Mouse (Mus musculus) hindbrain, embryonic 15.5 days (tissue): ENCODE measurements around the gene Cacna1f. TPM values are rescaled to one million over a fixed set of nuclear protein-coding genes. Genes with fewer than 3 reads are reported as not detected.

ENCODE experiments used
- ATAC-seq: fragments of 200-750 bp; cut with Nextera tagmentation; 2 replicates; pipeline ENCODE4 v1.8.0; 2017; ENCODE audit warnings: low read depth, moderate number of reproducible peaks, moderate TSS enrichment; ENCODE audit not compliant: low FRiP score
- H3K27ac ChIP-seq: fragments of 300-500 bp; sonication (generic); replicated peaks from 2 replicates; pipeline ENCODE4 v1.5.1; 2015; ENCODE audit warnings: mild to moderate bottlenecking, inconsistent platforms
- H3K27me3 ChIP-seq: fragments of 300-500 bp; sonication (generic); 2 replicates; pipeline ENCODE4 v1.6.1; 2015; ENCODE audit warnings: control low read depth, inconsistent platforms
- H3K36me3 ChIP-seq: fragments of 300-500 bp; sonication (generic); 2 replicates; pipeline ENCODE4 v1.6.1; 2015; ENCODE audit warnings: control low read depth, inconsistent platforms
- H3K4me1 ChIP-seq: fragments of 300-500 bp; sonication (generic); replicated peaks from 2 replicates; pipeline ENCODE4 v1.6.1; 2015; ENCODE audit warnings: control low read depth, inconsistent platforms
- H3K4me2 ChIP-seq: fragments of 300-500 bp; sonication (generic); 2 replicates; pipeline ENCODE4 v1.6.1; 2015; ENCODE audit warnings: moderate library complexity, mild to moderate bottlenecking, inconsistent platforms
- H3K4me3 ChIP-seq: fragments of 300-500 bp; sonication (generic); 2 replicates; pipeline ENCODE4 v1.5.1; 2015; ENCODE audit warnings: mild to moderate bottlenecking, inconsistent platforms
- H3K9ac ChIP-seq: fragments of 300-500 bp; sonication (generic); 2 replicates; pipeline ENCODE4 v1.6.1; 2015; ENCODE audit warnings: inconsistent platforms
- H3K9me3 ChIP-seq: fragments of 300-500 bp; sonication (generic); 2 replicates; pipeline ENCODE4 v1.6.1; 2016; ENCODE audit warnings: control low read depth, inconsistent platforms
- WGBS: fragments of 180-500 bp; shearing (Covaris S2); methylation state at CpG from one replicate; pipeline ENCODE4 v1.1.7; 2015; 5-methylcytosine and 5-hydroxymethylcytosine counted together
- polyA plus RNA-seq: library from polyadenylated mRNA; unstranded; fragments of >200 nt; fragmentation: Nextera tagmentation; extraction: Ambion mirVana; gene quantifications from 2 replicates; pipeline ENCODE4 v1.2.1, GENCODE M21; 2015

Cacna1f gene
- polyA plus RNA-seq, 1 experiment from 2014 or later: 0.14 TPM

- H3K36me3 ChIP-seq: no peaks in the 10 kb centered on the region
- ATAC-seq: no peak
- no peak overlapping the region for H3K4me2 ChIP-seq
- WGBS: 97% methylated on average over 11 of the region's 11 CpGs
- H3K9me3 ChIP-seq: no peaks in the 10 kb centered on the region
- no peaks in the 10 kb centered on the region for H3K4me1 ChIP-seq
- no peak overlapping the region for H3K9ac ChIP-seq
- H3K27ac ChIP-seq: no peak overlapping the region
- H3K27me3 ChIP-seq: no peaks in the 10 kb centered on the region
- no peak overlapping the region for H3K4me3 ChIP-seq
Measured at GRCm38 (mm10) chrX:7583881-7584280, 23.0 kb upstream of the Cacna1f start.

- Histone ChIP-seq H3K4me3 (no peak overlapping the region), H3K4me1 (no peaks in the 10 kb centered on the region), H3K27ac (no peak overlapping the region), H3K4me2 (no peak overlapping the region), H3K9ac (no peak overlapping the region), H3K9me3 (no peaks in the 10 kb centered on the region), H3K36me3 (no peaks in the 10 kb centered on the region), H3K27me3 (no peaks in the 10 kb centered on the region)
- ATAC-seq: no peak
- WGBS: 87% methylated on average over 4 of the region's 5 CpGs
Measured at GRCm38 (mm10) chrX:7586356-7586755, 20.5 kb upstream of the Cacna1f start.

GRCm38 (mm10) chrX:7595371-7595770, 11.5 kb upstream of the Cacna1f start:
- Histone ChIP-seq H3K27me3 (no peaks in the 10 kb centered on the region), H3K4me3 (no peak overlapping the region), H3K9me3 (no peaks in the 10 kb centered on the region), H3K27ac (no peak overlapping the region), H3K36me3 (no peaks in the 10 kb centered on the region), H3K4me1 (no peaks in the 10 kb centered on the region), H3K9ac (no peak overlapping the region), H3K4me2 (no peak overlapping the region)
- ATAC-seq: no peak
- WGBS: 90% methylated on average over 9 of the region's 9 CpGs

- Histone ChIP-seq H3K36me3 (no peaks in the 10 kb centered on the region), H3K4me2 (peak overlapping the region; percentile 55; the same call in 1 of the 2 replicates), H3K4me1 (peaks cover 9% of the 10 kb centered on the region), H3K27ac (no peak overlapping the region), H3K27me3 (no peaks in the 10 kb centered on the region), H3K4me3 (no peak overlapping the region), H3K9me3 (no peaks in the 10 kb centered on the region), H3K9ac (no peak overlapping the region)
- 86% methylated on average over 7 of the region's 7 CpGs for WGBS
- ATAC-seq: no peak
Measured at GRCm38 (mm10) chrX:7604004-7604403, 2.9 kb upstream of the Cacna1f start.

GRCm38 (mm10) chrX:7604879-7605574, 1.9 kb upstream of the Cacna1f start, which contains the start of gene Ccdc22:
Ccdc22 (minus strand) TSS chrX:7605517.
- ATAC-seq: peak; percentile 92
- no peaks in the 10 kb centered on the region for H3K36me3 ChIP-seq
- H3K4me2 ChIP-seq: peak within 1 kb of the TSS; percentile 55
- H3K4me3 ChIP-seq: peak within 1 kb of the TSS; percentile 53
- no peaks in the 10 kb centered on the region for H3K27me3 ChIP-seq
- H3K9me3 ChIP-seq: no peaks in the 10 kb centered on the region
- 24% methylated on average over 28 of the region's 28 CpGs for WGBS
- peak within 1 kb of the TSS; percentile 78 for H3K27ac ChIP-seq
- peaks cover 12% of the 10 kb centered on the region for H3K4me1 ChIP-seq
- peak within 1 kb of the TSS; percentile 52 for H3K9ac ChIP-seq

GRCm38 (mm10) chrX:7605575-7605941, 1.3 kb upstream of the Cacna1f start:
- Histone ChIP-seq H3K36me3 (no peaks in the 10 kb centered on the region), H3K4me3 (peak overlapping the region; percentile 53; the same call in 1 of the 2 replicates), H3K4me2 (no peak overlapping the region; the same call in 1 of the 2 replicates), H3K4me1 (peaks cover 12% of the 10 kb centered on the region), H3K27ac (no peak overlapping the region), H3K9ac (no peak overlapping the region), H3K27me3 (no peaks in the 10 kb centered on the region), H3K9me3 (no peaks in the 10 kb centered on the region)
- 51% methylated on average over 8 of the region's 8 CpGs for WGBS
- peak; percentile 36; the same call in 1 of the 2 replicates for ATAC-seq

- no peaks in the 10 kb centered on the region for H3K36me3 ChIP-seq
- ATAC-seq: peak; percentile 34; the same call in 1 of the 2 replicates
- no peaks in the 10 kb centered on the region for H3K9me3 ChIP-seq
- H3K27me3 ChIP-seq: no peaks in the 10 kb centered on the region
- 0 out of 2 replicates have a peak, but pooled peaks cover 3% of the 10 kb centered on the region for H3K4me1 ChIP-seq
- H3K9ac ChIP-seq: peak overlapping the region; percentile 59
- H3K4me3 ChIP-seq: peak overlapping the region; percentile 42
- H3K4me2 ChIP-seq: peak overlapping the region; percentile 72
- WGBS: 27% methylated on average over 21 of the region's 21 CpGs
- H3K27ac ChIP-seq: peak overlapping the region; percentile 65
Measured at GRCm38 (mm10) chrX:7610035-7610434, 3.2 kb downstream of the Cacna1f start.

GRCm38 (mm10) chrX:7610536-7611258, 3.8 kb downstream of the Cacna1f start:
- no peaks in the 10 kb centered on the region for H3K27me3 ChIP-seq
- H3K4me1 ChIP-seq: 0 out of 2 replicates have a peak, but pooled peaks cover 3% of the 10 kb centered on the region
- peak overlapping the region; percentile 72 for H3K4me2 ChIP-seq
- peak overlapping the region; percentile 42 for H3K4me3 ChIP-seq
- peak; percentile 79 for ATAC-seq
- H3K9ac ChIP-seq: peak overlapping the region; percentile 59
- no peaks in the 10 kb centered on the region for H3K9me3 ChIP-seq
- 29% methylated on average over 26 of the region's 26 CpGs for WGBS
- peak overlapping the region; percentile 65 for H3K27ac ChIP-seq
- no peaks in the 10 kb centered on the region for H3K36me3 ChIP-seq

GRCm38 (mm10) chrX:7617889-7618551, 11.1 kb downstream of the Cacna1f start:
- H3K4me1 ChIP-seq: no peaks in the 10 kb centered on the region
- 82% methylated on average over 12 of the region's 12 CpGs for WGBS

GRCm38 (mm10) chrX:7632560-7632959, 25.7 kb downstream of the Cacna1f start:
- Histone ChIP-seq H3K4me3 (no peak overlapping the region), H3K4me1 (no peaks in the 10 kb centered on the region), H3K27ac (no peak overlapping the region), H3K27me3 (no peaks in the 10 kb centered on the region), H3K36me3 (no peaks in the 10 kb centered on the region), H3K4me2 (no peak overlapping the region), H3K9ac (no peak overlapping the region), H3K9me3 (no peaks in the 10 kb centered on the region)
- ATAC-seq: no peak
- 87% methylated on average over 6 of the region's 6 CpGs for WGBS

More at GRCm38 (mm10) chrX:7617889-7618551, 11.1 kb downstream of the Cacna1f start:
- no peak overlapping the region for H3K4me3 ChIP-seq
- H3K36me3 ChIP-seq: no peaks in the 10 kb centered on the region
- H3K4me2 ChIP-seq: no peak overlapping the region
- H3K27ac ChIP-seq: no peak overlapping the region
- H3K9ac ChIP-seq: no peak overlapping the region
- no peaks in the 10 kb centered on the region for H3K27me3 ChIP-seq
- no peaks in the 10 kb centered on the region for H3K9me3 ChIP-seq
- ATAC-seq: no peak

- H3K9ac ChIP-seq: no peak overlapping the region
- no peak overlapping the region for H3K27ac ChIP-seq
- no peak overlapping the region for H3K4me3 ChIP-seq
- WGBS: 75% methylated on average over 3 of the region's 3 CpGs
- no peaks in the 10 kb centered on the region for H3K4me1 ChIP-seq
- no peaks in the 10 kb centered on the region for H3K27me3 ChIP-seq
- H3K9me3 ChIP-seq: no peaks in the 10 kb centered on the region
- H3K4me2 ChIP-seq: no peak overlapping the region
- no peaks in the 10 kb centered on the region for H3K36me3 ChIP-seq
- no peak for ATAC-seq
Measured at GRCm38 (mm10) chrX:7635101-7635500, 28.2 kb downstream of the Cacna1f start.
